Mouse (Mus musculus) brain, embryonic 14.5 days (tissue): ENCODE measurements at regions not wholly inside any gene's neighbourhood (a gene's known extent, or its start where the extent isn't known, plus 50 kb on each side); places are given as distances from the start of the nearest gene placed in this dataset.
"Not testable (repeated sequence)": the region's sequence is repeated elsewhere in the genome, so short reads cannot be mapped to it uniquely, and the experiment has no call there.

Source experiments
- DNase-seq: peaks from one replicate; pipeline ENCODE4 v3.0.0-alpha.2; 2011; ENCODE audit warnings: low read depth
- CTCF ChIP-seq: fragments of 200-500 bp; IDR thresholded peaks from 2 replicates; pipeline ENCODE4 v1.5.1; 2012; ENCODE audit warnings: inconsistent platforms, mild to moderate bottlenecking, moderate library complexity, borderline replicate concordance; ENCODE audit not compliant: insufficient read depth, insufficient read length; ENCODE audit errors: extremely low read depth
- POLR2A ChIP-seq: fragments of 200-500 bp; IDR thresholded peaks from 2 replicates; pipeline ENCODE4 v1.6.1; 2012; ENCODE audit warnings: mild to moderate bottlenecking, inconsistent platforms, borderline replicate concordance; ENCODE audit not compliant: poor library complexity, insufficient read depth, insufficient read length, severe bottlenecking; ENCODE audit errors: extremely low read depth

DNA sequence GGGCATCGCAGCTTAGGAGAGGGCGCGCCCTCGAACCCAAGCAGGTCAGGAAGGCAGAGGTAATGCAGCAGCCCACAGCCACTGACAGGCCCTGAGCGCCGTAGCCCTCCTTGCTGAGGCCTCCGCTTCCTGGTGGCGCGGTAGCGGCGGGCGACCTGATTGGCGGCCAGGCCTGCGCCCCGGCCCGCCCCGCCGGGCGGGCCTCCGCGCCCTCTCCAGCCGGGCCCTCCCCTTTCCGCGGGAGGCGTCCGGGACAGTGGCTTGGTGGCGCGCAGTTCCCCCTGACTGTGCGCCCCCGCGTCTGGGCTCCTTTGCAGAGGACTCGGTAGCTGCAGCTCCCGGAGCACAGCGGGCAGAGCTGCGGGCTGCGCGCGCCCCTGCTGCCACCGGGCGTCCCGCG, 242.1 kb downstream of the Gm21863 start:
- peak; percentile 31 for DNase-seq

DNA sequence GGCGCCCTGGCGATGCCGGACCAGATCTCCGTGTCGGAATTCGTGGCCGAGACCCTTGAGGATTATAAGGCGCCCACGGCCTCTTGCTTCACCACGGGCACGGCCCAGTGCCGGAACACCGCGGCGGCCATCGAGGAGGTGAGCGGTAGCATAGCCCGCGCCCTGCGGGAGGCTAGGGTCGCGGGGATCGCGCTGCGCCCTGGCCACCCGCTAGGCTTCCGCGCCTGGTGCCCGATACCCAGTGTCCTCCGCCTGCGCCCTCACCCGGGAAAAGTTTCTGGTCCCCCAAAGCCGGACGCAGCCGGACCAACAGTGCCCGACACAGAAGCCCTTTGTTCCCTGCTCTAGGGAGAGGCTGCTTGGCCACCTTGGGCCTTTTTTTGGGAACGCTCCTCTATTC, 242.6 kb downstream of the Gm21863 start:
- DNase-seq: peak; percentile 0

DNA sequence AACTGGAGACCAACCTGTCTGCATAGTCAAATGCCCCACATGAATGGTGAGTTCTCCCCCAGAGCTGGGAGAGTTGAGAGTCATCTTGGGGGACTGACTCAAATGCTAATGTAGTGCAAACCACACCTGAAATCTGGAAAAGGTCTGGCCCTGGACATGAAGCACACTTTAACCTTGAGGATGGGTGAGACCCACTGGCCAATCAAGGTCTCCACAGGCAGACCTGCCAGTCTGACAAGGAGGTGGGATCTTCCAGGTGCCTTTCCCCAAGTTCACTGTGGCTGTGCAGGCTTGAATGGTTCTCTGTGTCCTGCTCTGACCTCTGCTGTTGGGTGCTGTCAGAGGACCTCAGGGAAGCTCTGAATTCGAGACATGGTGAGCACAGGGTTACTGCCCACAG, 269.6 kb downstream of the Gm21863 start:
- DNase-seq: not testable (repeated sequence)

DNA sequence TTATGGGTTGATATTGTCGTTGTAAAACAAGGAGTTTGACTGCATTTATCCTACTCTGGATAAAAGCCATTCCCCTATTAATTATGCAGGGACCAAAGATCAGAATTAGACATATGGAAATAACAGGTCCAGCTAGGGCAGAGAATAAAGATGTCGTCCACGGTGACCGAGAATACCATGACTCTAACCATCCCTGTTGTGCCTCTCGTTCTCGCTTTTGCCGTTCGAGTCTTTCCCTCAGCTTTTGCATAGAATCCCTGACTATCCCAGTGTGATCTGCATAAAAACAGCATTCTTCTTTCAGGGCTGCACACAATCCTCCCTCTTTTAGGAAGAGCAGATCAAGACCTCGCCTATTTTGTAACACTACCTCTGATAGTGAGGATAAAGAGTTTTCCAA, 272.5 kb downstream of the Gm21863 start:
- peak; percentile 0 for DNase-seq

DNA sequence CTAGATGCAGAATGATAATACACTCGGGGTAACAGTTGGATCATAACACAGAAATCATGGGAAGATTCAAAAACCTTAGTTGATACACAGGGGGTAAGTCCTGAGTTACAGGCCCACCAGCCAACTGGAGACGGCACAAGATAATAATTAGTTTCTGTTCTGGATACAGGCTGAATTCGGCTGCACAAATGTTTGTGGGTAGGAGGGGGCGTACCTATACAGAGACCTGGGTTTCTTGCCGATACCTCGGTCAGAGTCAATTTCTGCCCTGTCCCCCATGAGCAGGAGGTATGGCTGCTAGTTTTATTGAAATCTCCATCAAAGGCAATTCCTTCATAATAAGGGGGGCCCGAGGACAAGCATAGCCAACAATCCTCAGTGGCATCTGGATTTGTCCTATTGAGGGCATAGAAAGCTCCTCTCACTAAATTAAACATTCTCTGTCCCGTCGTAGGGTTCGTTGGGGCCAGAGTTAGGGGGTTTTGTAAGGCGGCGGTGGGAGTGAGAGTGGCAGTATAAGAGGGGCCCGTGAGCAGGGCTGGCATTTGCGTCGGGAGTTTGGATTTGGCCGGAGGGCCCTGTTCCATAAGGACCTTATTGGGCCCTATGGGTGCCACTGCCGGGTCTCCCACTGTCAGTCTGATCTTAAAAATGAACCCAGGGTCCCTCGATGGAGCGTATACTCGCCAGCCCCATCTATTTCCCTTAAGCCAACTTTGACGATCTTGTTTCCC, 273.3 kb downstream of the Gm21863 start:
- DNase-seq: peak; percentile 0

DNA sequence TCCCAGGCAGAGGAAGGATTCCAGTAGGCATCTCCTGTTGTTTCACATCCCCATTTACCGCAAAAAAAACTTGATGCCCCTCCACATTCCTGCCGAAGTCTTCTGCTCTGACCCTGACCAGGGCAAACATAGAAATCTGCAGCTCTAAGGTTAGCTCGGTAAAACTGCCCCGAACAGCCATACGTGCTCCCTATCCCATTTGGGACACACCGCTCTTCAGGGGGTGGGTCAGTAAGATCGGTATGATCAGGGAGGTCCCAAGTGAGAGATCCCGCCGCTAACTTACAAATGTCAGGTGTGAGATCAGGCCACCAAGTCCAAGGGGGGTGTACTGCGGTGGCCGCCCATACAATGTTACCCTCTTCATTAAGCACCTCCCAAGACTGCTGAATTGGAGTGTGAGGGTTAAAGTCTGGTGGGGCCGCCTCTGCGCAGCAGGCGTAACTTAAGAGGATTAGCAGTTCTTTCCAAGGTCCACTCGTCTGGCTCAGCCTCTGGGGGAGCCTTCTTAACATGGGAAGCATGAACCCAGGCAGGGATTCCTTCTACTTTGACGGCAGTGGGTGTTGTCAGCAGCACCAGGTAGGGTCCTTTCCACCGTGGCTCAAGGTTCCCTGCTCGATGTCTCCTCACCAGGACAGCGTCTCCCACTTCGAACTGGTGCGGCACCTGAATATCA, 274.2 kb downstream of the Gm21863 start:
- peak; percentile 2 for DNase-seq

DNA sequence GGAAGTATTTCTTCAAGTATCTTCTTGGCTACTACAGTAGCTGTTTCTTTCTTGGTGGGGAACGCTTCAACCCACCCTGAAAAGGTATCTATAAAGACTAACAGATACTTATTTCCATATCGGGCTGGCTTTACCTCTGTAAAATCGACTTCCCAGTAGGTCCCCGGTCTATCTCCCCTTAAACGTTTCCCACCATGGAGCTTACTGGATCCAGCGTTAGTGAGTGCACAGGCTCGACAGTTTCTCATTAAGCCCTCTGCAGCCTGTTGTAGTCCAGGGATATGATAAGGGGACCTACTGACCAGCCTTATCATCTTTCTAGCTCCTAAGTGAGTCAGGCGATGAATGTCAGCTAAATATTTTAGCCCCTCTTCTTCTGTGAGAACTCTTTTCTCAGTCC, 275.1 kb downstream of the Gm21863 start:
- peak; percentile 0 for DNase-seq

DNA sequence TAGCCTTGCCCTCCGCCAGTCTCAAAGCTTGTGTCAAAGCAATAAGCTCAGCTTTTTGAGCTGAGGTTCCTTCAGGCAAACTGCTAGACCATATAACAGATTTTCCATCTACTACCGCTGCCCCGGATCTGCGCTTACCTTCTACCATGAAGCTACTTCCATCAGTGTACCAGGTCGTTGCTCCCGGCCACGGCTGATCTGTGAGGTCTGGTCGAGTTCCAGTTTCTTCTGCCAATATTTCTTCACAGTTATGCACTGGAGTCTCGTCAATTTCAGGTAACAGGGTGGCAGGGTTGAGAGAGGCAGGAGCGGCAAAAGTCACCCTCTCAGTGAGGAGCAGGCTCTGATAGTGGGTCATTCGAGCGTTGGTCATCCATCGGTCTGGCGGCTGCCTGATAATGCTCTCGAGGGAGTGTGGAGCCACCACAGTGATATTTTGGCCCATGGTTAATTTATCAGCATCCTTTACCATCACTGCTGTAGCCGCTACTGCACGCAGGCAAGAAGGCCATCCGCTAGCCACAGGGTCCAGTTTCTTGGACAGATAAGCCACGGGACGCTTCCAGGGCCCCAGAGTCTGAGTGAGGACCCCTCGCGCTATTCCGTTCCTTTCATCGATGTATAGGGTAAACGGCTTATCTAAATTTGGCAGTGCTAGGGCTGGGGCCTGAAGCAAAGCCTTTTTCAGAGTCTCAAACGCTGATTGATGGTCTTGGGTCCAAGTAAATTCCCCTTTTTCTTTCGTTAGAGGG, 276.0 kb downstream of the Gm21863 start:
- TF ChIP-seq POLR2A: no peak
- TF ChIP-seq CTCF: no peak
- DNase-seq: peak; percentile 0

DNA sequence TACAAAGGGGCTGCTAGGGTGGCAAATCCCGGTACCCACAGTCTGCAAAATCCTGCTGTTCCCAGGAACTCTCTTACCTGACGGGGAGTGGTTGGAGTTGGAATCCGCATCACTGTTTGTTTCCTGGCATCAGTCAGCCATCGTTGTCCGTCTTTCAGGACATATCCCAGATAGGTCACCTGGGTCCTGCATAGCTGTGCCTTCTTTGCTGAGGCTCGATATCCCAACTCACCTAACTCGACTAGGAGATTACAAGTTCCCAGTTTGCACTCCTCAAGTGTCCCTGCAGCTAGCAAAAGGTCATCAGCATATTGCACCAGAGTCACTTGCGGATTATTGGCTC, 276.6 kb downstream of the Gm21863 start:
- DNase-seq: peak; percentile 2
- TF ChIP-seq CTCF: no peak
- no peak for TF ChIP-seq POLR2A

DNA sequence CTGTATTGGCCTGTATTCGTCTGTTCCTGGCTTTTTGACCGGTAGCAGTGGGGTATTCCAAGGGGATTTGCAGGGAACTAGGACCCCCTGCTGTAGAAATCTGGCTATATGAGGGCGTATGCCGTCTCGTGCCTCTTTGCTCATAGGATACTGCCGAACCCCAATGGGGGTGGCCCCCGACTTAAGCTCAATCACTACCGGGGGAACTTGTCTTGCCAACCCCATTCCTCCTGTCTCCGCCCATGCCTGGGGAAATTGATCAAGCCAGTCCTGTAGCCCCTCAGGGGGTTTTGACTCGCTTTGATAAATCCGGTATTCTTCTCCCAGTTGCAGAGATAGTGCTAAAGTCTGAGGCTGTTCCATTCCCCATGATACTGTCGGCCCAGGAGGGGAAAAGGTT, 277.2 kb downstream of the Gm21863 start:
- no peak for TF ChIP-seq POLR2A
- no peak for TF ChIP-seq CTCF
- DNase-seq: peak; percentile 0

DNA sequence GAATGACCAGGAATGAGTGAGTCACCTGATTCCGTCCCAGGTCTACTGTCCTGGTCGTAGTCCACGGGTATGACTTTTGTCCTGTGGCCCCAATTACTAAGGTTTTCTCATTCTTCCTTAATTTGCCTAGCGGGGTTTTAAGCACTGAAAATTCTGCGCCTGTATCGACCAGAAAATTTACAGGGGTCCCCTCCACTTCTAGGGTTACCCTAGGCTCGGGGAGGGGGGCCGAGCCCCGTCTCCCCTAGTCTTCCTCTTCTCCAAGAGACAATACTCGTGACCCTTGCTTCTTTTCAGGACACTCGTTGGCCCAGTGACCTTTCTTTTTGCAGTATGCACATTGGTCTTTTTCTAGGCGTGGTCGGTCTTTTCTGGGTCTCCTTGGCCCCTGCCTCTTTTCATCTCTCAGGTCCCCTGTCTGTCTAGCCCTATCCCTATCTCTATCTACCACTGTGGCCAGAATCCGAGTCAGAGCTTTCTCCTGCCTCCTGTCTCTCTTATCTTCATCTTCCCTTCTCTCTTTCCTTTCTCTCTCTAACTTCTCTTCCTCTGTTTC, 277.8 kb downstream of the Gm21863 start:
- TF ChIP-seq CTCF (no peak), POLR2A (no peak)

DNA sequence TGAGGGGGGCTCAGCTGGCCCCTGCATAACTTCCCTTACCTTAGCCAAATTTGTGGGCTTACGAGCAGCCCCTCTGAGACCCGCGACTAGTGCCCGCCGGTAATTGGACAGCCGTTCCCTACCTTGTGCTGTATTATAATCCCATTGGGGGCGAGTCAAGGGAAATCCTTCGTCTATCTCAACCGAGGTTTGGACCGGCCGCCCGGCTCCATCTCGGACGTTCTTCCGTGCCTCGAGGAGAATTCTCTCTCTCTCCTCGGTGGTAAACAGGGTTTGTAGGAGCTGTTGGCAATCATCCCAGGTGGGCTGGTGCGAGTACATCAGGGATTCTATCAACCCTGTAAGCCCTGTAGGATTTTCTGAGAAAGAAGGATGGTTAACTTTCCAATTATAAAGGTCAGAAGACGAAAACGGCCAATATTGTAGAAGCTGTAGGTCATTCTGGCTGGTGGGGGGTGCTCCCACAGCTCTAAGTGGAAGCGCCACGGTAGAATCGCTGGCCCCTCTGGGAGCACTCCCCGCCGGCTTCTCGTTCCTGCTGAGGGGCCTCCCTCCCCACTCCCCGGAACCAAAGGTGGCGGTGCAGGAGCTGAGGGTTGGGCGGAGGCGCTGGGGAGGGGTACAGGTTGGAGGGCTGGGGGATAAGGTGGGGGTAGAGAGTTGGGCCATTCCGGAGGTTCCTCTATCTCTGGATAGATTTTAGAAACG, 278.6 kb downstream of the Gm21863 start:
- TF ChIP-seq POLR2A (no peak), CTCF (no peak)
- DNase-seq: peak; percentile 0

More for the DNA sequence above, 277.8 kb downstream of the Gm21863 start:
- peak; percentile 0 for DNase-seq

DNA sequence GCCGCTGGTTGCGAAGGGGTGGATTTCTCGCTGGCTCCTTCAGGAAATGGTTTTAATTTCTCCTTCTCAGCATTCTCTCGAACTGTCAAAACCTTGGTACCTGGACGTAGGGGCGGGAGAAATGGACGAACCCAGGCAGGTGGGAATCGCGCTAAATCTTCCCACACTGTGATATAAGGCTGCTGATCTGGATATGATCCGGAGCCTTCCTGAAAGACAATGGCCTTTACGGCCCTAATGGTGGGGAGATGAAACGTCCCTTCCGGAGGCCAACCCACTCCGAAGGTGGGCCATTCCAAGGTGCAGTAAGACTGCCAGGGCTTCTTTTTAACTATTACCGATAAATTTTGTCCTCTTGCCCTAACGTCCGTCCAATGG, 279.1 kb downstream of the Gm21863 start:
- DNase-seq: peak; percentile 0
- TF ChIP-seq CTCF: no peak
- no peak for TF ChIP-seq POLR2A
